Mouse (Mus musculus) mouse embryonic stem cell (cell line): ENCODE measurements around the gene Fam216a.
"Not testable (repeated sequence)": the region's sequence is repeated elsewhere in the genome, so short reads cannot be mapped to it uniquely, and the experiment has no call there.

Experiments used
- in situ Hi-C, 2 experiments: fragments of 300-500 bp; cut with MboI; formaldehyde crosslinking; loops; 1 replicate in 1 of 2; 3 replicates in 1 of 2; pipeline ENCODE4 v1.14.3; 2019 to 2020; ENCODE audit warnings: low sequenced_read_pairs in 2 of 2, low pct_unique_long_range_greater_than_20kb in 1 of 2, mixed read lengths in 1 of 2; ENCODE audit not compliant: unreplicated experiment in 1 of 2

Gene Fam216a

GRCm38 (mm10) chr5:122334682-122335081 lies 37.5 kb downstream of the Fam216a start:
- in situ Hi-C loops, result loop anchor here in 1 of 2 experiments (5.0 kb wide), 1 partner anchor 67 kb away; no protein-coding TSS in a partner anchor

- in situ Hi-C loops, result loop anchor here in 1 of 2 experiments (5.0 kb wide), 1 partner anchor 63 kb away; no protein-coding TSS in a partner anchor
These were observed 41.9 kb downstream of the Fam216a start for GRCm38 (mm10) chr5:122330269-122330668.

- in situ Hi-C loops, result no loop called here
These were observed 44.9 kb downstream of the Fam216a start for GRCm38 (mm10) chr5:122327283-122327682.

GRCm38 (mm10) chr5:122325477-122325876 lies 46.7 kb downstream of the Fam216a start:
- in situ Hi-C loops, result no loop called here

GRCm38 (mm10) chr5:122324608-122325431 lies 47.3 kb downstream of the Fam216a start:
- in situ Hi-C loops, result no loop called here

GRCm38 (mm10) chr5:122323523-122323922 lies 48.6 kb downstream of the Fam216a start:
- in situ Hi-C loops, result no loop called here

- in situ Hi-C loops, result no loop called here
These were observed 51.9 kb downstream of the Fam216a start for GRCm38 (mm10) chr5:122320205-122320781.

- in situ Hi-C loops, result no loop called here
These were observed 52.5 kb downstream of the Fam216a start for GRCm38 (mm10) chr5:122319474-122320204.

- in situ Hi-C loops, result not testable (repeated sequence)
These were observed 53.2 kb downstream of the Fam216a start for GRCm38 (mm10) chr5:122318976-122319375.

- in situ Hi-C loops, result no loop called here
These were observed 54.1 kb downstream of the Fam216a start for GRCm38 (mm10) chr5:122318100-122318499.

- in situ Hi-C loops, result no loop called here
These were observed 54.7 kb downstream of the Fam216a start for GRCm38 (mm10) chr5:122317329-122318045.

- in situ Hi-C loops, result no loop called here
These were observed 57.0 kb downstream of the Fam216a start for GRCm38 (mm10) chr5:122314966-122315667.
